Mouse (Mus musculus) hindbrain, embryonic 13.5 days (tissue): ENCODE measurements around the gene Rassf1. TPM values are rescaled to one million over a fixed set of nuclear protein-coding genes. Genes with fewer than 3 reads are reported as not detected.

Experiments used
- polyA plus RNA-seq: library from polyadenylated mRNA; unstranded; fragments of >200 nt; fragmentation: Nextera tagmentation; extraction: Ambion mirVana; gene quantifications from 2 replicates; pipeline ENCODE4 v1.2.1, GENCODE M21; 2015

The Rassf1 gene
- polyA plus RNA-seq, 1 experiment from 2014 or later = 36.9 TPM

Other genes with a start within 250 kb of the Rassf1 start
- 17.0 and 17.4 TPM in 2 replicates for gene Hemk1, start 213.2 kb upstream of the Rassf1 start, polyA plus RNA-seq
- gene 6430571L13Rik, start 211.0 kb upstream of the Rassf1 start, polyA plus RNA-seq = 7.8 and 8.3 TPM in 2 replicates
- 7.6 and 8.3 TPM in 2 replicates for gene Cacna2d2, start 151.9 kb upstream of the Rassf1 start, polyA plus RNA-seq
- 44.7 and 46.0 TPM in 2 replicates for gene Tmem115, start 17.6 kb upstream of the Rassf1 start, polyA plus RNA-seq
- 38.9 and 39.1 TPM in 2 replicates for gene Cyb561d2, start 9.4 kb upstream of the Rassf1 start, polyA plus RNA-seq
- 68.6 and 71.1 TPM in 2 replicates for gene Nprl2, start 9.3 kb upstream of the Rassf1 start, polyA plus RNA-seq
- 2.6 and 4.0 TPM in 2 replicates for gene Zmynd10, start 4.3 kb upstream of the Rassf1 start, polyA plus RNA-seq
- 105 and 108 TPM in 2 replicates for gene Tusc2, start 11.7 kb downstream of the Rassf1 start, polyA plus RNA-seq
- gene Hyal2, start 16.4 kb downstream of the Rassf1 start, polyA plus RNA-seq = 80.4 and 87.1 TPM in 2 replicates
- 7.4 and 8.4 TPM in 2 replicates for gene Hyal1, start 25.4 kb downstream of the Rassf1 start, polyA plus RNA-seq
- 14.1 and 16.5 TPM in 2 replicates for gene Naa80, start 27.3 kb downstream of the Rassf1 start, polyA plus RNA-seq
- 1.3 and 1.6 TPM in 2 replicates for gene Hyal3, start 29.3 kb downstream of the Rassf1 start, polyA plus RNA-seq
- gene Ifrd2, start 36.1 kb downstream of the Rassf1 start, polyA plus RNA-seq = 11.8 and 14.1 TPM in 2 replicates
- 3.4 and 4.2 TPM in 2 replicates for gene Sema3b, start 57.7 kb downstream of the Rassf1 start, polyA plus RNA-seq
- 335 and 338 TPM in 2 replicates for gene Gnai2, start 83.8 kb downstream of the Rassf1 start, polyA plus RNA-seq
- gene Slc38a3, start 118.0 kb downstream of the Rassf1 start, polyA plus RNA-seq = 25.3 and 26.2 TPM in 2 replicates
- 1.8 TPM in 2 replicates for gene Gnat1, start 128.2 kb downstream of the Rassf1 start, polyA plus RNA-seq
- 16.4 and 17.0 TPM in 2 replicates for gene Sema3f, start 158.9 kb downstream of the Rassf1 start, polyA plus RNA-seq
- 277 and 286 TPM in 2 replicates for gene Rbm5, start 219.4 kb downstream of the Rassf1 start, polyA plus RNA-seq